Mouse (Mus musculus) small intestine, adult 2 months (tissue): ENCODE results near the gene Nkain2.
"Not testable (repeated sequence)": the region's sequence is repeated elsewhere in the genome, so short reads cannot be mapped to it uniquely, and the experiment has no call there.

ENCODE experiments used
- CTCF ChIP-seq: fragments of 200-500 bp; IDR thresholded peaks from 2 replicates; pipeline ENCODE4 v1.5.1; 2012; ENCODE audit warnings: low read depth, mild to moderate bottlenecking, control low read depth, inconsistent platforms, low read length, moderate library complexity, mixed read lengths; ENCODE audit not compliant: insufficient replicate concordance, insufficient read length; ENCODE audit errors: extremely low read depth
- POLR2A ChIP-seq: fragments of 200-500 bp; IDR thresholded peaks from 2 replicates; pipeline ENCODE4 v1.6.1; 2012; ENCODE audit warnings: low read depth, mild to moderate bottlenecking, control low read depth, inconsistent platforms, low read length, moderate library complexity

- TF ChIP-seq CTCF, POLR2A: not testable (repeated sequence)
Observed at GRCm38 (mm10) chr10:31920901-31921300, 969.4 kb downstream of the Nkain2 start.
